Mouse (Mus musculus): ENCODE measurements at regions not wholly inside any gene's neighbourhood (a gene's known extent, or its start where the extent isn't known, plus 50 kb on each side); places are given as distances from the start of the nearest gene placed in this dataset.

DNA sequence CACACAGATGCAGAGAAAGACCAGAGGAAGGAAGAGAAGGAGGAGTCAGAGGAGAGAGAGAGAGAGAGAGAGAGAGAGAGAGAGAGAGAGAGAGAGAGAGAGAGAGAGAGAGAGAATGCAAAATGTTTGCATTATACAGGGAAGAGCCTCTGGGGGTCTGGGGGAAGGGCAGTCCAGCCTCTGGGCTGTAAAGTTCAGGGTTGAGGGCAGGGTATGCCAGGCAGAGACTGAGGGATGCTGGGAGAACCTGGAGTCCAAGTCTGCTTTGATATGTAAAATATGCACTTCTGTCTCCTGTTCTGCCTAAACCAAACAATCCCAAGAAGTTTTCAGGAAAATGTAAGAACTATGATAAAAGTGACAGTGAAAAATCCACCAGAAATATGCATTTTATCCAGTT is 538.6 kb upstream of the Sall1 start:
- TF ChIP-seq CTCF (IDR thresholded peaks at IDR 0.05; ENCODE audit: borderline replicate concordance, extremely low read depth, insufficient read depth, insufficient read length) (no peak), POLR2A (IDR thresholded peaks at IDR 0.05; ENCODE audit: borderline replicate concordance, extremely low read depth, insufficient read depth, insufficient read length, poor library complexity, severe bottlenecking) (no peak)
